Mouse (Mus musculus): ENCODE data around the gene Gle1.

GRCm38 (mm10) chr2:29968638-29969037, 33.4 kb downstream of the Gle1 start:
- no peak for TF ChIP-seq POLR2A (IDR thresholded peaks at IDR 0.05; ENCODE audit: extremely low read depth, insufficient read depth, low read length)
- no peak for TF ChIP-seq CTCF (IDR thresholded peaks at IDR 0.05; ENCODE audit: extremely low read depth, insufficient read depth, low read length)
